Mouse (Mus musculus): ENCODE measurements at regions not wholly inside any gene's neighbourhood (a gene's known extent, or its start where the extent isn't known, plus 50 kb on each side); places are given as distances from the start of the nearest gene placed in this dataset.

- no peak overlapping the region for H3K27ac ChIP-seq
- no peaks in the 10 kb centered on the region for H3K4me1 ChIP-seq
- no peaks in the 10 kb centered on the region for H3K36me3 ChIP-seq
- no peaks in the 10 kb centered on the region for H3K9me3 ChIP-seq
- H3K27me3 ChIP-seq (ENCODE audit: insufficient read depth, poor library complexity, severe bottlenecking), result no peaks in the 10 kb centered on the region
- H3K4me3 ChIP-seq, result no peak overlapping the region
- no peak for DNase-seq (ENCODE audit: low spot score)
- 77% methylated on average over 3 of the region's 3 CpGs for WGBS
Measured at GRCm38 (mm10) chr8:96586129-96586528, 697.8 kb upstream of the Got2 start.

GRCm38 (mm10) chr8:96552512-96552911, 664.2 kb upstream of the Got2 start:
- WGBS, result 73% methylated on average over 10 of the region's 10 CpGs

GRCm38 (mm10) chr8:96550408-96550807, 662.1 kb upstream of the Got2 start:
- Histone ChIP-seq H3K4me3 (no peak overlapping the region), H3K27ac (no peak overlapping the region), H3K27me3 (ENCODE audit: insufficient read depth, poor library complexity, severe bottlenecking) (no peaks in the 10 kb centered on the region), H3K4me1 (no peaks in the 10 kb centered on the region), H3K9me3 (no peaks in the 10 kb centered on the region), H3K36me3 (no peaks in the 10 kb centered on the region)
- DNase-seq (ENCODE audit: low spot score), result no peak
- WGBS, result 72% methylated on average over 2 of the region's 2 CpGs

More at GRCm38 (mm10) chr8:96552512-96552911, 664.2 kb upstream of the Got2 start:
- H3K36me3 ChIP-seq, result no peaks in the 10 kb centered on the region
- no peaks in the 10 kb centered on the region for H3K27me3 ChIP-seq (ENCODE audit: insufficient read depth, poor library complexity, severe bottlenecking)
- no peak overlapping the region for H3K4me3 ChIP-seq
- DNase-seq (ENCODE audit: low spot score), result no peak
- no peak overlapping the region for H3K27ac ChIP-seq
- no peaks in the 10 kb centered on the region for H3K4me1 ChIP-seq
- no peaks in the 10 kb centered on the region for H3K9me3 ChIP-seq

GRCm38 (mm10) chr8:96548663-96549062, 660.3 kb upstream of the Got2 start:
- Histone ChIP-seq H3K27ac (no peak overlapping the region), H3K4me1 (no peaks in the 10 kb centered on the region), H3K4me3 (no peak overlapping the region), H3K9me3 (no peaks in the 10 kb centered on the region), H3K36me3 (no peaks in the 10 kb centered on the region), H3K27me3 (ENCODE audit: insufficient read depth, poor library complexity, severe bottlenecking) (no peaks in the 10 kb centered on the region)
- 59% methylated on average over 4 of the region's 4 CpGs for WGBS
- no peak for DNase-seq (ENCODE audit: low spot score)

- H3K4me1 ChIP-seq, result no peaks in the 10 kb centered on the region
- no peaks in the 10 kb centered on the region for H3K36me3 ChIP-seq
- H3K27me3 ChIP-seq (ENCODE audit: insufficient read depth, poor library complexity, severe bottlenecking), result no peaks in the 10 kb centered on the region
- no peak overlapping the region for H3K4me3 ChIP-seq
- DNase-seq (ENCODE audit: low spot score), result no peak
- no peak overlapping the region for H3K27ac ChIP-seq
- H3K9me3 ChIP-seq, result no peaks in the 10 kb centered on the region
Measured at GRCm38 (mm10) chr8:96548187-96548586, 659.8 kb upstream of the Got2 start.

- H3K9me3 ChIP-seq, result no peaks in the 10 kb centered on the region
- 87% methylated on average over 3 of the region's 3 CpGs for WGBS
- H3K27me3 ChIP-seq (ENCODE audit: insufficient read depth, poor library complexity, severe bottlenecking), result no peaks in the 10 kb centered on the region
- H3K27ac ChIP-seq, result no peak overlapping the region
- DNase-seq (ENCODE audit: low spot score), result no peak
- H3K36me3 ChIP-seq, result no peaks in the 10 kb centered on the region
- H3K4me1 ChIP-seq, result no peaks in the 10 kb centered on the region
- no peak overlapping the region for H3K4me3 ChIP-seq
Measured at GRCm38 (mm10) chr8:96542215-96542614, 653.9 kb upstream of the Got2 start.

- Histone ChIP-seq H3K27ac (no peak overlapping the region), H3K9me3 (no peaks in the 10 kb centered on the region), H3K27me3 (ENCODE audit: insufficient read depth, poor library complexity, severe bottlenecking) (no peaks in the 10 kb centered on the region), H3K4me3 (no peak overlapping the region), H3K4me1 (no peaks in the 10 kb centered on the region), H3K36me3 (no peaks in the 10 kb centered on the region)
- no peak for DNase-seq (ENCODE audit: low spot score)
- WGBS, result 71% methylated on average over 6 of the region's 6 CpGs
Measured at GRCm38 (mm10) chr8:96498854-96499253, 610.5 kb upstream of the Got2 start.

- Histone ChIP-seq H3K9me3 (no peaks in the 10 kb centered on the region), H3K36me3 (no peaks in the 10 kb centered on the region), H3K27ac (no peak overlapping the region), H3K27me3 (ENCODE audit: insufficient read depth, poor library complexity, severe bottlenecking) (no peaks in the 10 kb centered on the region), H3K4me3 (no peak overlapping the region), H3K4me1 (no peaks in the 10 kb centered on the region)
- WGBS, result 80% methylated on average over 3 of the region's 3 CpGs
- no peak for DNase-seq (ENCODE audit: low spot score)
Measured at GRCm38 (mm10) chr8:96495406-96495805, 607.1 kb upstream of the Got2 start.

GRCm38 (mm10) chr8:96489804-96490203, 601.5 kb upstream of the Got2 start:
- Histone ChIP-seq H3K4me1 (no peaks in the 10 kb centered on the region), H3K27me3 (ENCODE audit: insufficient read depth, poor library complexity, severe bottlenecking) (no peaks in the 10 kb centered on the region), H3K4me3 (no peak overlapping the region), H3K36me3 (no peaks in the 10 kb centered on the region), H3K27ac (no peak overlapping the region), H3K9me3 (no peaks in the 10 kb centered on the region)
- WGBS, result 75% methylated on average over 2 of the region's 2 CpGs
- DNase-seq (ENCODE audit: low spot score), result no peak

GRCm38 (mm10) chr8:96488741-96489453, 600.5 kb upstream of the Got2 start:
- Histone ChIP-seq H3K9me3 (no peaks in the 10 kb centered on the region), H3K36me3 (no peaks in the 10 kb centered on the region), H3K27ac (no peak overlapping the region), H3K4me1 (no peaks in the 10 kb centered on the region), H3K27me3 (ENCODE audit: insufficient read depth, poor library complexity, severe bottlenecking) (no peaks in the 10 kb centered on the region), H3K4me3 (no peak overlapping the region)
- WGBS, result 79% methylated on average over 7 of the region's 7 CpGs
- no peak for DNase-seq (ENCODE audit: low spot score)

- no peaks in the 10 kb centered on the region for H3K4me1 ChIP-seq
- 55% methylated on average over 6 of the region's 6 CpGs for WGBS
- H3K4me3 ChIP-seq, result no peak overlapping the region
- H3K27ac ChIP-seq, result no peak overlapping the region
- DNase-seq (ENCODE audit: low spot score), result no peak
- no peaks in the 10 kb centered on the region for H3K36me3 ChIP-seq
- no peaks in the 10 kb centered on the region for H3K9me3 ChIP-seq
- H3K27me3 ChIP-seq (ENCODE audit: insufficient read depth, poor library complexity, severe bottlenecking), result no peaks in the 10 kb centered on the region
Measured at GRCm38 (mm10) chr8:96455915-96456314, 567.6 kb upstream of the Got2 start.

- Histone ChIP-seq H3K4me3 (no peak overlapping the region), H3K4me1 (no peaks in the 10 kb centered on the region), H3K27ac (no peak overlapping the region), H3K9me3 (no peaks in the 10 kb centered on the region), H3K27me3 (ENCODE audit: insufficient read depth, poor library complexity, severe bottlenecking) (no peaks in the 10 kb centered on the region), H3K36me3 (no peaks in the 10 kb centered on the region)
- WGBS, result 35% methylated on average over 9 of the region's 9 CpGs
- DNase-seq (ENCODE audit: low spot score), result no peak
Measured at GRCm38 (mm10) chr8:96455336-96455735, 567.0 kb upstream of the Got2 start.

- Histone ChIP-seq H3K4me3 (no peak overlapping the region), H3K9me3 (no peaks in the 10 kb centered on the region), H3K36me3 (no peaks in the 10 kb centered on the region), H3K27me3 (ENCODE audit: insufficient read depth, poor library complexity, severe bottlenecking) (no peaks in the 10 kb centered on the region), H3K4me1 (no peaks in the 10 kb centered on the region), H3K27ac (no peak overlapping the region)
- DNase-seq (ENCODE audit: low spot score), result no peak
- 50% methylated on average over 1 of the region's 1 CpGs for WGBS
Measured at GRCm38 (mm10) chr8:96429708-96430107, 541.4 kb upstream of the Got2 start.

- no peaks in the 10 kb centered on the region for H3K4me1 ChIP-seq
- WGBS, result 73% methylated on average over 1 of the region's 1 CpGs
- DNase-seq (ENCODE audit: low spot score), result no peak
- H3K9me3 ChIP-seq, result no peaks in the 10 kb centered on the region
- H3K27me3 ChIP-seq (ENCODE audit: insufficient read depth, poor library complexity, severe bottlenecking), result no peaks in the 10 kb centered on the region
- no peak overlapping the region for H3K27ac ChIP-seq
- no peaks in the 10 kb centered on the region for H3K36me3 ChIP-seq
- H3K4me3 ChIP-seq, result no peak overlapping the region
Measured at GRCm38 (mm10) chr8:96426900-96427299, 538.6 kb upstream of the Got2 start.

Measured in heart, embryonic 10.5 days (tissue).